Comparison of ENCODE assay signal across 23 mouse cellular contexts in genomic region chr2:126076506-126076905, GRCm38 (mm10). TPM values are rescaled to one million over a fixed set of nuclear protein-coding genes. Genes with fewer than 3 reads are reported as not detected.
"Had no signal": no experiment of that assay in that cellular context is flagged by ENCODE, and none has a peak within 500 bp of the region (broad histone marks: within the 10 kb centered on the region; RNA-seq: fewer than 3 reads in every experiment).

No protein-coding gene starts in this region.

- ATAC-seq: liver, postnatal 0 days; lung, postnatal 0 days; midbrain, embryonic 13.5 days; midbrain, embryonic 15.5 days had no signal

- H3K9me3 ChIP-seq: liver, embryonic 15.5 days; lung, embryonic 15.5 days; megakaryocyte, embryonic 14.5 days; midbrain, embryonic 13.5 days; midbrain, embryonic 15.5 days; neural tube, embryonic 13.5 days; neural tube, embryonic 15.5 days had no signal

- H3K4me2 ChIP-seq: liver, embryonic 15.5 days; lung, embryonic 15.5 days; midbrain, embryonic 11.5 days; midbrain, embryonic 13.5 days; midbrain, embryonic 15.5 days; neural tube, embryonic 13.5 days; neural tube, embryonic 15.5 days had no signal

- H3K27ac ChIP-seq: liver, embryonic 15.5 days; lung, embryonic 15.5 days; macrophage; midbrain, embryonic 13.5 days; midbrain, embryonic 15.5 days; neural tube, embryonic 13.5 days; neural tube, embryonic 15.5 days had no signal

- DNase-seq: liver, postnatal 0 days; lung, adult 2 months; lung, postnatal 14 days; lung, postnatal 36 days; retina, postnatal 1 day; right cerebral cortex, adult 18-20 months; right cerebral cortex, postnatal 25 days; right cerebral cortex, postnatal 4 days; spleen, adult 18-20 months; thymus, adult 18-20 months; thymus, postnatal 14 days; thymus, postnatal 36 days had no signal

- H3K27me3 ChIP-seq: liver, embryonic 15.5 days; lung, embryonic 15.5 days; megakaryocyte, embryonic 14.5 days; midbrain, embryonic 13.5 days; midbrain, embryonic 15.5 days; neural tube, embryonic 13.5 days; neural tube, embryonic 15.5 days had no signal

- H3K36me3 ChIP-seq: liver, embryonic 15.5 days; lung, embryonic 15.5 days; midbrain, embryonic 13.5 days; midbrain, embryonic 15.5 days; neural tube, embryonic 13.5 days; neural tube, embryonic 15.5 days had no signal

- H3K9ac ChIP-seq: liver, embryonic 15.5 days; liver, postnatal 0 days; lung, embryonic 15.5 days; midbrain, embryonic 13.5 days; midbrain, embryonic 15.5 days; neural tube, embryonic 13.5 days; neural tube, embryonic 15.5 days had no signal

- H3K4me1 ChIP-seq: liver, embryonic 15.5 days; lung, embryonic 15.5 days; midbrain, embryonic 13.5 days; midbrain, embryonic 15.5 days; neural tube, embryonic 13.5 days; neural tube, embryonic 15.5 days had no signal

- H3K4me3 ChIP-seq: liver, embryonic 15.5 days; lung, embryonic 15.5 days; megakaryocyte, embryonic 14.5 days; midbrain, embryonic 13.5 days; midbrain, embryonic 15.5 days; myocyte; neural tube, embryonic 13.5 days; neural tube, embryonic 15.5 days had no signal

RNA-seq across cellular contexts. Expression of gene Fgf7, which starts 42.0 kb away (rescaled TPM):
- polyA plus RNA-seq: liver, postnatal 0 days had no signal
